Mouse (Mus musculus): Measurements from ENCODE around the gene Haus4.
A peak's percentile ranks its signal among the peaks of the same experiment; 100 is the strongest.

Gene Haus4

DNA sequence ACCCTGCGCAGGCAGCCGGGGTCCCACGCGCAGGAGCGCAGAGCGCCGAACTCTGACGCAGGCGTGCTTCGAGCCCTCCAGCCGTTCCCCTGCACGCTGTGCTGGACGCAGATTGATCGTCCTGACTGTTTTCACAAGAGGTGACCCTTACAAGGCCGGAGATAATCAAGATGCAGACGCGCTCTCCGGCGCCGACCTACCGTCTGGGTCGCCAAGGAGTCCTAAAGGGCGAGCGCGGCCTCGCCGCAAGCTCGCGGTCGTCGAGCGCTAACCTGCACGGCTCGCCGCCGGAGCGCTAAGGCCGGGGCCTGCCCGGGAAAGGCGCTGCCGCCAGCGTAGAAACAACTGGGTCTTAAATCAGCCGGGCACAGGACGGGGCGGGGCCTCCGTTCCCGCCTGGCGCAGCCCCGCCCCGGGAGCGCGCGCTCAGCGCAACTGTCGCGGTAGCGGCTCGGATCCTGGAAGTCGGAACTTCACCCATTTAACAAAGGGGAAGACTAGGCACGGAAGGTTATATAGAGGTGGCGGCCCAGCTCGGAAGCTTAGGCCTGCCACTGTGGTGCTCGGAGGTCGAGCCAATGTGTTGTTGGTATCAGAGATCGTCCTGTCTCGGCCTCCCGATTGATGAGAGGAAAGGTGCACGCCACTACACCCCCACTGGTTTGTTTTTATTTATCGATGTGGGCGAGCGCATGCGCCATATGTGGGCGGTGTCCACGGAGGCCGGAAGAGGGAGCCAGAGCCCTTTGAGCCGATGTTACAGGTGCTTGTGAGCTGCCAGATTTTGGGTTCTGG lies at the start of gene Haus4:
TSS of gene Haus4 (minus strand) at position 642 of the 795 bp plus-strand sequence.
- peak; percentile 93 for DNase-seq (ENCODE audit: inconsistent ontology term)

DNA sequence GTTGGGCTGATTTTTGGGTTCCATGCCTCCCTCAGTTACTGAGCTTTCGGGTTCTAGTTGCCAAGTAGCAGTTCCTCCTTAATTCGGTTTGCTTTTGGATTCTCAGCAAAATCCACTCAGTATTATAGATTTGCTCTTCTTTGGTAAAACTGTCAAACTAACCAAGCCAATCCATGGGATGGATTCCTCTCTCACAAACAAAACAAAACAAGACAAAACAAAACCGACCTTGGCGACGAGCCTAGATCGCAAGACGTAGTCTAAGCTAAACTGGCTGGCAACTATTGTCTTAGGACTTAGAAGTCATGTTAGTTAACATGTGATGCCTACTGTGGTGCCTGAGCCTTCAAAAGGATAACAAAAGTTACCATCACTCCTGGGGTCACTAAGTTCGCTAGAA lies 49.3 kb upstream of the Haus4 start:
- DNase-seq (ENCODE audit: inconsistent ontology term): no peak

DNA sequence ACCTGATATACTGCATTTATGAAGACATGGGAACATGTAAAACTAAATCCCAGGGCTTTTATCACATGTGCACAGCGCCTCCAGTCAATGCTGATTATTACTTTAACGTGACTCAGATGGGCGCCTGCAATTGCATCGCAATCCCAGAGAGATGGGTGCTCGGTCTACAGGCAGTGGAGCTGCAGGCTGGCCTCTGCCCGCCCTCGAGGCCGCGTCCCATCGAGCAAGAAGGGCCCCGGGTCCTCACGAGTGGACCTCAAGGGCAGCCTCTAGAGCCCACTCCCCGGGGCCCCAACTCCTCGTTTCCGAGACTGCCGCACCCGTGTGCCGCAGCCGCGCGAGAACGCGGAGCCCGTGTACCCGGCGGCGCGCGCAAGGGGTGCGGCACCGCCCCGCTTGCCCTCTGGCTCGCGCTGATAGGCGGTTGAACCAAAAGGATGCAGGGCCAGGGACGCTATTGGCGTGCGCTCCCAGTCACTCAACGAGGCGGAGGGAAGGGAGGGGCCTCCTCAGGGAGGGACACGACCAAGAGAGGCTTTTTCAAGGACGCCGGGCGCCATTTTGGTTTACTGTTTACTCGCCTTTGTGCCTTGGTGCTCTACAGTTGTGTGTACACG lies 48.7 kb upstream of the Haus4 start:
- peak; percentile 98 for DNase-seq (ENCODE audit: inconsistent ontology term)

DNA sequence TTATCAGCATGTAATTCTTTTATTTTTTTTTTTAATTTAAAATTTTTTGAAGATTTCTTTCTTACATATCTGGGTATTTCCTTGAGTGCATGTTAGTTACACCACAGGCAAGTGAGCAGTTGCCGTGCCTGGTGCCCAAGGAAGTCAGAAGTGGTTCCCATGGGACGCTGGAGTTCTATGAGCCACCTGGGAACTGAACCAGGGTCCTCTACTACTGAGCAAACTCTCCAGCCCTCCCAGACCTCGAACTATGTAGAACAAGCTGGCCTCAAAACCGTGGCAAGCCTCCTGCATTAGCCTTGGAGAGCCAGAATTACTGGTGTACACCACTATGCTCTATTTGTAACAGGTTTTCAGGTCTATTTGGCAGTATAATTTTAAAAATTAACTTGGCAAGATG lies 48.2 kb upstream of the Haus4 start:
- no peak for DNase-seq (ENCODE audit: inconsistent ontology term)

DNA sequence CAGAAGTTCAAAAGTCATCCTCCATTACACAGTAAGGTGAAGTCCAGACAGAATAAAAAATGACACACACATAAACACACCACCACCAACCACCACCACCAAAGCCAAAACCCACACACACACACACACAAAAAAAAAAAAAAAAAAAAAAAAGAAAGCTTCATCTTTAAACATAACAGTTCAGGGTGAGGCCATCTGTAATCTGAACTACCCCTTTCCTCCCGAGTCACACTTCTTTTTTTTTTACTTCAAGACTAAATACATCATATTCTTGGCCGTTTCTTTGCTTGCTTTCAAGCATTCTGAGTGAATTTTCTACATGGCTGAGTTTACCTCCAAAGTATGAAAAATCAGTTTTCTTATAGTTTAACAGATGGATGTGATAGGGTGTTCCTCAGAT lies 47.2 kb upstream of the Haus4 start:
- DNase-seq (ENCODE audit: inconsistent ontology term): no peak

DNA sequence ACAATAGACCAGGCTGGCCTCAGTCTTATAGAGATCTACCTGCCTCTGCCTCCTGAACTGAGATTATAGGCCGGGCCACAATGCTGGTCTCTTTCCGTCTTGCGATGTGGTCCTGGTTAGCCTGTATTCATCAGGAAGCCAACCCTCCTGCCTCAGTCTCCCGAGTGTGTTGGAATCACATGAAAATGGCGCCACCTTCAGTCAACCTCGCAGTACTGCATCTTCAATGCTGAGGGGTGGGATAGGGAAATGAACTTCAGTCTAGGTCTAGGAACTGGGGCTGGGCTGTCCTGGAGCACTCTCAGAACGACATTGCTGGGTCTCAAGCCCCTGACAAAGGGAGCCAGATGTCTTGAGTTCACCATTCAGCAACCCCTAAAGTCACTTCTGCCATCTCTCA lies 42.7 kb upstream of the Haus4 start:
- no peak for DNase-seq (ENCODE audit: inconsistent ontology term)

DNA sequence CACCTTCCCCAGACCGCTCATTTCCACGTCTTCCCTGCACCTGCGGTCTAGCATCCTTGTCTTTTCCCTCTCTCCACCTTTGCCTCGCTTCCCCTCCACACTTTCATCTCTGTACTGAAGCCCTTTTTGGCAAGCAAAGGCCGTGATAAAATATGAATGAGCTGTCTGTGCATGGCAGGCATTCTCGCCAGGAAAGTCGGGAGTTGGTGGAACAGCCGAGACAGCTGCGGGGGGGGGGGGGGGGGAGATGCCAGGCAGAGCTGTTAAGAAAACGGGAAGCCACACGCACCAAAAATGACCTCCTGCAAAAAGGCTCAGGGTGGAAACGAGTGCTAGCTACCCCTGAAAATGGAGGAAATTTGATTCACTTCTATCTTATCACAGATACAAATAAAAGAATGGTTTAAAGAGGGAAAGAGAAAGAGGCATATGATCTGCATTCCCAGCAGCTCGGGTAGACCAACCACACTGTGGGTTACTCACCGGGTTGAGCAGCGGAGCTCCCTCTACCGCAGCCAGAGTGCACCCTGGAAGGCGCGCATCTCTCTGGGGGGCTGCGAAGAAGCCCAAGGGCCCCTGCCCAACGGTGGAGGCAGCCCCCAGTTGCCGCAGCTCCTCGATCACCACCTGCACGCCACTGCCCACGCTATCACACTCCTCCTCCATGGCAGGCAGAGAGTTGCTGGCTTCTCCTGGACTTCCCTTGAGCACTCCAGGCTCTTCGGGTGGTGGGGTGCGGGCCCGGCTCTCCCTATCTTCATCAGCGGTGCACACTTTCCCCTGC lies 40.4 kb upstream of the Haus4 start:
- DNase-seq (ENCODE audit: inconsistent ontology term): peak; percentile 20

DNA sequence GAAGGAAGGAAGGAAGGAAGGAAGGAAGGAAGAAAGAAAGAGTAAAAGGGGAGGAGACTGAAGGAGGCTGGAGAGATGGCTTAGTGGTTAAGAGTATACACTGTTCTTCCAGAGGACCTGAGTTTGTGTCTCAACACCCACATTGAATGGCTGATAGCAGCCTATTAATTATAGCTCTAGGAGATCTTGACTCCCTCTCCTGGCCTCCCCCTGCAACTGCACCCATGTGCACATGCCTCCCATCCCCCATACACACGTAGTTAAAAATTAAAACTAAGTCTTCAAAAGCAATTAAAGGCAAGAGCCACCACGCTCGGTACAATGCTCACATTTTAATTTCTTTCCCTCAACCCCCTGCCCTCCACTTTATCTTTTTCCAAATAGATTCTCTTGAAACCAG lies 39.6 kb upstream of the Haus4 start:
- DNase-seq (ENCODE audit: inconsistent ontology term): no peak

DNA sequence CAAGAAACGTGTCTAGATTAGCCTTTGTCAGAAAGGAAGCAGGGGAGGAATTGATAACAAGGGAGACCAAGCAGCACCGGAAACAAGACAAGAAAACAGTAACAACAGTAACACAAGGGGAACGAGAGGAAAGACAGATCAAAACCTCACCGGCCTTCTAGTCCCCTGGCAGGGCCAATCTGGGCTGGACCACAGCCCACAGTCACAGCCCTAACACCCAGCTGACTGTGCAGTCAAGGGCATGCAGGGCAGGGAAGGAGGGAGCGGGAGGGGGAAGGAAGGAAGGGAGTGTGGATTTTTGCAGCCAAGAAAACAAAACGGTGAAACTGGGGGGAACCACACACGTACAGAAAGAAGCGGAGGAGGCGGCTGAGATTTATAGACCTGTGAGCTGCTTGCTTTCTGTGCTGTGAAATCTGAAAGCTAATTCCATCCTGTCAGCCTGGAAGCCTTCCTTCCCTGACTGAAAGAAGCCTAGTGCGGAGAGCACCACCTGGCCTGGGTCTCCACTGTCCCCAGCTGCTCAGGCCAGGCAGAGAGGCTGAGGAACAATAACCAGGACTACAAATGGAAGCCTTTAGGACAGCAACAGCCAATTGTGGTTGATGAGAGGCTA lies 38.0 kb upstream of the Haus4 start:
- no peak for DNase-seq (ENCODE audit: inconsistent ontology term)

DNA sequence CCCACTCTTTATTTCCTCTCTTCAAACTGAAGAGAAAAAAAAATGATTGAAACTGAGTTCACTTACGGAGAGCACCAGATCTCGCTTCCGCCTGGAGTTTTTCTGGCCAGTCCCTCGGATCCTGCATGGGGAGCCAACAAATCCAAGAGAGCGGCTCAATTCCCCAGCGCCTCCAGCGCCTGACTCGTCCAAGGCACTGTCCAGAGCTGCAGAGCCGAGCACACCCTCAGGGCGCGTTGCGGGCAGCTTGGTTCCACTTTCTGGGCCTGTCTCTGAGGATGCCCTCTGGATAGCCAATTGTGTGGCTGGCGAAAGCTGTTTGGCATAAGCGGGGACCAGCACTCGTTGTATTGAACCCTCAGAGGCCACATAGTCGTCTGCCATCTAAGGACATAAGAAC lies 36.6 kb upstream of the Haus4 start:
- no peak for DNase-seq (ENCODE audit: inconsistent ontology term)

DNA sequence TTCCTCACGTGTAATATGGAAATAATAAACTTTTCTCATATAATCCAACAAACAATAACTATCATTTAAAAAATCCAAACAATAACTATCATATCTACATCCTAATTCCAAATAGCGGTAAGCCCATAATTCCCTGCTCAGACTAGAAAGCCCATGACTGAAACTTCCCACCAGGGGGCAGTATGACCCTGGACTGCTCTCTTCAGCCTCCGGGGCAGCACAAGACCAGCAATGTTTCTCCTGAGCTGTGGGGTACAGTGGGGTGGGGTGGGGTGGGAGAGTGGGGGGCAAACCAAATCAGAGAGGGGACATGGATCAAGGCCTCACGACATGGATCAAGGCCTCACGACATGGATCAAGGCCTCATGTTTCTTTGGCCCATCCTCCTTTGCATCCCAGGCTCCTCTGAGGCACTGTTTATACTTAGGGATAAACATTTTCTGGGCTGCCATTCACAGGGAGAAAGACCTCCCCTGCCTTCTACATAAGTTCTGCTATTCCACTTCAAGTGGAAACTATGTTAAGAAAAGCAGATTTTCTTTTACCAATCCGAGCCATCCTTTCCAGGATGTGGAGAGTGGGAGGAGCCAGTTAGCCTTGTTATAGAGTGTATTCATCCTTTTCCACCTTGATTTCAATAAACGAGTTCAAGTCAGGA lies 29.4 kb upstream of the Haus4 start:
- peak; percentile 36 for DNase-seq (ENCODE audit: inconsistent ontology term)

DNA sequence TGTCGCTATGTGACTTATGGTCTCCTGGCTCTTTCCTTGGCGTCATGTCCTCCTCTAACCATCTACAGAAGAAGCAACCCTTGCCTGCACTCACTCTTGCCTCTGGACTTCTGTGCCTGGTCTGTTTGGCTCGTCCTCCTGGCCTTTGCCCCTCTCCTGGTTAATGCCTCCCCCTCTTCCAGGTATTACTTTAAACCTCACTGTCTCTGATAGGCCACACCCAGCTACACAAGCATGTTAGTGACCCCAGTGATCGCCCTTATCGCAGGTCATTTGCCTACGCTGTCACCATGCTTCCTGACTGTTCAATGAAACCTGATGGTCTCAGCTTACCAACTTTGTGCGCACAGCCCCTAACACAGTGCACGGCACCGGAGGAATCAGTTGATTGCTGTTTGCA lies 28.1 kb upstream of the Haus4 start:
- no peak for DNase-seq (ENCODE audit: inconsistent ontology term)

DNA sequence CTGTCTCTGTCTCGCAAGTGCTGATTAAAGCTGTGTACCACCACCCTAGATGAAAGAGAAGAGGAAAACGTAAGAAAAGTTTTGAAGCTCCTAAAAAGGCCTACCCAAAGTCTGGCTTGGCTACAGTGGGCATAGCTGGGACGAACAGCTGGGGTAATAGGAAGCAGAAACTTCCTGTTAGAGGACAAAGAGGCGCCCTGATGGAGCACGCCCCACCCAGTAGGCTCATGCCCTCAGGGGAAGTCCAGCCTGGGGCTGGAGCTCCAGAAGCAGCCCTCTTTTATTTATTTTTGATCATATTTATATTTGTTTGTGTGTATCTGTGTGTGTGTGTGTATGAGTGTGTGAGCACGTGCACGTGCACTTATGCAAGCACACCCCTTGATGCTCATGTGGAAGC lies 25.2 kb upstream of the Haus4 start:
- DNase-seq (ENCODE audit: inconsistent ontology term): no peak

DNA sequence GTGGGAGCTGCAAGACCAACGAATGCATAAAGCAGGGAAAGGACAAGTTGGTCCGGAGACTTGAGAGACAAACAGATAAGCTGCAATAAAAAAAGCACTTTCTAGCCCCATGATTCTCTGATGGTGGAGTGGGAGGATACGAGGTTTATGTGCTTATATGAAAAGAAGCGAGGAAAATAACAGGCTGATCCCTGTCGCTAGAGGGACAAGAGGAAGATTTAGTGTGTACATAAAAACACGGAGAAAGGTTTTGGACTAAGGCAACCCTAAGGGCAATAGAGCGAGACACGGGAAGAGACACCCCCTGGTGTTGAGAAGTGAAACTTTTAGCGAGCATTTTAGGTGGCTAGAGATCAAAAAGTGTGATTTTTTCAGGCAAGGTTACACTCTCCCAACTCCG lies 23.6 kb upstream of the Haus4 start:
- peak; percentile 84 for DNase-seq (ENCODE audit: inconsistent ontology term)

DNA sequence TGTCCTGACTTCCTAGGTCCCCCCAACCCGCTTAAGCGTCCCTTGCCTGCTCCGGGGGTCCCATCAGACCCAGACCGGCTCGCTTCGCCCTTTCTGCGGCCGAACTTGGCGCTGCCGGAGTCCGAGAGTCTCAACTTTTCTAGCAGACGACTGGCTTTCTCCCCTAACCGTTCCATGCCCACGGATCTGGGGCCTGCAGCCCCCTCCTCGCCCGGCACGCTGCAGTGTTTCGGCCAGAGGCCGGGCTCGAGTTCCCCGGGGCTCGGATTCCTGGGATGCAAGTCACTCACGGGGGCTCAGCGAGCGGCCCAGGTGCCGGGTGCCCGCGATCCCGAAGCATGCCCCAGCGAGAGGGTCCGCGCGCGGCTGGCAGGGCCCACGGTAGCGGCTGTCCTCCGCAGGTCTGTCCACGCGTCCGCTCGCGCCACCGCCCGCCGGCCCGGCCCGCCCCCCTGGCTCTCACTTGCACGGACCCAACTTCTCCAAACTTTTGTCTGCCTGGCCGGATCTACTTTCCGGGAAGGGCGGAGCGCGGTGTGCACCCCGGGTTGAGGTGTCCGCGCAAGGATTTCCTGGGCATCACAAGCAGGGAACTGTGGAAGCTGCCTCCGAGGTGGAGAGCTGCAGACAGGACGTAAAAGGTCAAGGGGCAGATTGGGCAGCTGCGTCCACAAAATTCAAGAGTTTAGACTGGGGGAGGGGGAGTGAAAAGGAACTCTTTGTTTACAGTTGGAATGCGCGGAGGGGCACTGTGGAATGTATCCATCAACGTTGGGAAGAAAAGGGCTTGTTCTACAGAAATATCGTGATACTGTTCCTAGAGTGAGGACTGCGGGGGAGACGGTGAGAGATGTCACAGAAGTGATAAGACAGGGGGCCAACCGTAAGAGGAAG lies 22.9 kb upstream of the Haus4 start, which contains the start of gene Ajuba:
TSS of gene Ajuba (minus strand) at position 470 of the 894 bp plus-strand sequence.
- peak; percentile 98 for DNase-seq (ENCODE audit: inconsistent ontology term)

DNA sequence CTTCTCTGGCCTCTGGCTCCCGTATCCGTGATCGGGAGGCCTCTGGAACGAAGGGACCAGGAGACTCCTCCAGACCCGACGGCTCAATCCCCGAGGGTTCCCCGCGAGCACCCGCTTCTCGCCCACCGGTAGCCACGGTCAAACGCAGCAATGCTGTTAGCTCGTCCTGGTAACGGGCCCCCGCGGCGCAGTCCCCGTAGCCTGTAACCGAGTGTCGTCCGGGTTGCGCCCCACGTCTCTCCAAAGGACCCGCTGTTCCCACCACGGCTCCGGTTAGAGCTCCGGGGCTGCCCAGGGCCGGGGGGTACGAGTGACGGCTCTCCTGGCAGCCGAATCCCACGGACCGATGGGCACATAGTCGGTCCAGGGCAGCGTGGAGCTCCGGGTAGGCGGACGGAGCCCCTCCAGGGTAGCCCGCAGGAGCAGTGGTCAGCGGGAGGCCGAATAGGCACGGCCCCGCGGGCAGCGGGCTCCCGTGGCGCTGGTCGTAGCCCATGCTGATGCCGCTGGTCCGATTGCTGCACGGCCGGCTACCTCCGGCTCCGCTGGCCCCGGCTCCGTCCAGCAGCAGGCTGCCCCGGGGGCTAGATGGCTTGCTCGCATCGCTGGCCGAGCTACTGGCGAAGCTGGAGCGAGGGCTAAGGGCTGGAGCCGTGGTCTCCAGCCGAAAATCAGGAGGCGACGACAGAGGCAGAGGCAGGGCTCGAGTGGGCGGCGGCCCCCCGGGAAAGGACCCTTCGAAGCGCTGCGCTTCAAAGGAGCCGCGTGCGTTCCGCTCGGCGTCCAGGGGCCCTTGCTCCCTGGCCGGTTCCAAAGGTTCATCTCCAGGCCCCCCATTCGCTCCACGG lies 22.0 kb upstream of the Haus4 start:
- peak; percentile 58 for DNase-seq (ENCODE audit: inconsistent ontology term)

DNA sequence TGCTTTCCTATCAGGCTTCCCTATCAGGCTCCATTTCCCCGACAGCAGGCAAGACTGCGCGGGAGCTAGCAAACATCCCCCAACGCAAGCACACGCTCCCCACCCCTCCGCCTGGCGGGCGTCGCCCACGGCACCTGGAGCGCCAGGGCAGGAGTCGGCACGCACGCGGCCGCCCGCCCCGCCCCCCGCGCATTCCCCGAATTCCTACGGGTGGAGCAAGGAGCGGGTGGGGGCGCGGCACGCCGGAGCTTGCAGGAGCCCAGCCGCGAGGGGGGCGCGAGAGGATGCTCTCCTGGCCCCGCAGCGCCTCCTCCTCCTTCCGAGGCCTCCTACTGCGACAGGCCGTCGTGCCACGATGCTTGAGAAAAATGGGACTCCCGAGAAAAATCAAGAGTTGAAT lies 21.2 kb upstream of the Haus4 start:
- peak; percentile 97 for DNase-seq (ENCODE audit: inconsistent ontology term)

DNA sequence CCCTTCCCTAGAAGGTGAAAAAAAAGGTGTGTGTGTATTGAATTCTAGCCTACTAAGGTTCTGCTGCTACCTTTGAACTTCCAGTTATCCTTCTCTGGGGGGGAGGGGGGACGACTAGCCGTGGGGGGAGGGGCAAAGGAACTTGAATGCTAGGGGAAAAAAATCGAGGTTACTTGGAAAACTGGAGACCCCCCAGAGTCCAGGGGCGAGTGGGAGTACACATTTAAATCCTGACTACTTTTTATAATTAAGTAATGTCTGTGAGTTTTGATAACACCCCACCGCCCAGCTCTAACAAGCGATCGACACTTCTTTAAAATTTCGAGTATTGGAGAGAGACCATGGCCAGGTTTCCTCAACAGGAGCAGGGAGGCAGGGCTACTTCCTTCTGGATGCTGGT lies 20.6 kb upstream of the Haus4 start:
- DNase-seq (ENCODE audit: inconsistent ontology term): peak; percentile 10

DNA sequence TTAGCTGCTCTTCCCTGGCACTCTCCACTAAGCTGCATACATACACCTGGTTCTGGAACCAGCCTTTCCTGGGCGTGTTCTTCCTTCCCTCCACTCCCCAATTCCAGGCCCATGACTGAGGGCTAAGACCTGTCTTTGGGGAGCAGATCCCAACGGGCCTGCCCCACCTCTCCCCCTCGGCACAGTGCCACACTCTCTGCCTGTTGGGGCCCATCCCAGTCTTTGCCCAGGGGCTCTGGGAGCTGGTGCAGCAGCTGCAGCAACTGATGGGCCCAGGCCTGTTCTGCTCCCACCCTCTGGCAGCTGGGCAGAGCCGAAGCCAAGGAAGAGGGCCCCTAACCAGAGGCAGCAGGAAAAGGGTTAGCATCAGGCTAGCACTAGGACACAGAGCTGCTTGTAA lies 19.8 kb upstream of the Haus4 start:
- peak; percentile 45 for DNase-seq (ENCODE audit: inconsistent ontology term)
